Mouse (Mus musculus) lung, adult 18-20 months (tissue): Measurements from ENCODE around the gene Kdsr.

Experiments used
- DNase-seq, 2 experiments: peaks; one replicate each; pipeline ENCODE4 v3.0.0; 2022; ENCODE audit warnings: mixed read lengths in 2 of 2

The Kdsr gene

GRCm38 (mm10) chr1:106692599-106692998 is 66.9 kb downstream of the Kdsr start:
- DNase-seq = no peak

GRCm38 (mm10) chr1:106690887-106691286 is 68.6 kb downstream of the Kdsr start:
- no peak for DNase-seq

GRCm38 (mm10) chr1:106688161-106688516 is 71.4 kb downstream of the Kdsr start:
- DNase-seq = no peak

GRCm38 (mm10) chr1:106687435-106688160 is 71.9 kb downstream of the Kdsr start:
- no peak for DNase-seq

- no peak for DNase-seq
Measured at GRCm38 (mm10) chr1:106685702-106686101, 73.8 kb downstream of the Kdsr start.

GRCm38 (mm10) chr1:106684546-106684945 is 75.0 kb downstream of the Kdsr start:
- no peak for DNase-seq

- DNase-seq = no peak
Measured at GRCm38 (mm10) chr1:106682829-106683228, 76.7 kb downstream of the Kdsr start.

GRCm38 (mm10) chr1:106679800-106680515 is 79.6 kb downstream of the Kdsr start:
- DNase-seq = no peak

- DNase-seq = no peak
Measured at GRCm38 (mm10) chr1:106678060-106678478, 81.5 kb downstream of the Kdsr start.
